37 mouse cellular contexts compared by ENCODE assay signal in genomic region chr1:88192136-88192535, GRCm38 (mm10). TPM values are rescaled to one million over a fixed set of nuclear protein-coding genes. Genes with fewer than 3 reads are reported as not detected.
"Had no signal": no experiment of that assay in that cellular context is flagged by ENCODE, and none has a peak within 500 bp of the region (broad histone marks: within the 10 kb centered on the region; RNA-seq: fewer than 3 reads in every experiment).

No protein-coding gene starts in this region.

- H3K4me1 ChIP-seq: embryonic facial prominence, embryonic 10.5 days; embryonic facial prominence, embryonic 12.5 days; embryonic facial prominence, embryonic 13.5 days; embryonic facial prominence, embryonic 15.5 days; forebrain, embryonic 10.5 days; forebrain, embryonic 12.5 days; forebrain, embryonic 13.5 days; forebrain, embryonic 15.5 days; heart, embryonic 10.5 days had no signal

- ATAC-seq: forebrain, embryonic 13.5 days; forebrain, embryonic 14.5 days; forebrain, embryonic 15.5 days; forebrain, embryonic 16.5 days; forebrain, postnatal 0 days had no signal

- H3K9ac ChIP-seq: embryonic facial prominence, embryonic 12.5 days; embryonic facial prominence, embryonic 13.5 days; embryonic facial prominence, embryonic 15.5 days; forebrain, embryonic 12.5 days; forebrain, embryonic 13.5 days; forebrain, embryonic 15.5 days; forebrain, postnatal 0 days had no signal

- H3K27me3 ChIP-seq: embryonic facial prominence, embryonic 12.5 days; embryonic facial prominence, embryonic 13.5 days; embryonic facial prominence, embryonic 15.5 days; forebrain, embryonic 12.5 days; forebrain, embryonic 13.5 days; forebrain, embryonic 15.5 days had no signal

- H3K4me3 ChIP-seq: embryonic facial prominence, embryonic 10.5 days; embryonic facial prominence, embryonic 12.5 days; embryonic facial prominence, embryonic 13.5 days; embryonic facial prominence, embryonic 15.5 days; erythroblast, embryonic 14.5 days; forebrain, embryonic 10.5 days; forebrain, embryonic 12.5 days; forebrain, embryonic 13.5 days; forebrain, embryonic 15.5 days; gastrocnemius, adult 2 months; heart, embryonic 10.5 days had no signal

- H3K9me3 ChIP-seq: embryonic facial prominence, embryonic 10.5 days; embryonic facial prominence, embryonic 12.5 days; embryonic facial prominence, embryonic 13.5 days; embryonic facial prominence, embryonic 15.5 days; forebrain, embryonic 10.5 days; forebrain, embryonic 12.5 days; forebrain, embryonic 13.5 days; forebrain, embryonic 15.5 days; heart, embryonic 10.5 days had no signal

- H3K4me2 ChIP-seq: embryonic facial prominence, embryonic 12.5 days; embryonic facial prominence, embryonic 13.5 days; embryonic facial prominence, embryonic 15.5 days; forebrain, embryonic 12.5 days; forebrain, embryonic 13.5 days; forebrain, embryonic 15.5 days had no signal

- H3K27ac ChIP-seq: embryonic facial prominence, embryonic 10.5 days; embryonic facial prominence, embryonic 12.5 days; embryonic facial prominence, embryonic 13.5 days; embryonic facial prominence, embryonic 15.5 days; forebrain, embryonic 10.5 days; forebrain, embryonic 12.5 days; forebrain, embryonic 13.5 days; forebrain, embryonic 15.5 days; gastrocnemius, adult 2 months; heart, embryonic 10.5 days had no signal

- DNase-seq: cerebellum, adult 9-10 months; cerebellum, adult 9-11 months; cerebellum, postnatal 10 days; cerebellum, postnatal 14 days; cerebellum, postnatal 25 days; cerebellum, postnatal 36 days; embryo, embryonic 11 days; forebrain, postnatal 0 days; gastrocnemius, adult 2 months; gastrocnemius, postnatal 10 days; gastrocnemius, postnatal 14 days; gastrocnemius, postnatal 25 days; gastrocnemius, postnatal 36 days; heart, adult 18-20 months had no signal

- H3K36me3 ChIP-seq: embryonic facial prominence, embryonic 10.5 days; embryonic facial prominence, embryonic 12.5 days; embryonic facial prominence, embryonic 13.5 days; embryonic facial prominence, embryonic 15.5 days; forebrain, embryonic 10.5 days; forebrain, embryonic 12.5 days; forebrain, embryonic 15.5 days; heart, embryonic 10.5 days had no signal

RNA-seq across cellular contexts. Expression of gene Ugt1a2, which starts 8.3 kb away (rescaled TPM):
- total RNA-seq: common myeloid progenitor, adult 5-6 weeks; forebrain, postnatal 0 days; gastrocnemius, adult 2 months; gastrocnemius, postnatal 14 days; gastrocnemius, postnatal 36 days; gastrocnemius, postnatal 4 days; heart, adult 18-20 months had no signal
- polyA plus RNA-seq: cortical plate, adult 2 months; embryonic facial prominence, embryonic 10.5 days; embryonic facial prominence, embryonic 11.5 days; embryonic facial prominence, embryonic 12.5 days; embryonic facial prominence, embryonic 13.5 days; embryonic facial prominence, embryonic 15.5 days; erythroblast, embryonic 14.5 days; forebrain, embryonic 11.5 days; forebrain, embryonic 12.5 days; forebrain, embryonic 13.5 days; forebrain, embryonic 14.5 days; forebrain, embryonic 15.5 days; forebrain, embryonic 16.5 days; forebrain, postnatal 0 days; frontal cortex, adult 2 months had no signal

RNA-seq across cellular contexts. Expression of gene Dnajb3, which starts 13.4 kb away (rescaled TPM):
- total RNA-seq: gastrocnemius, adult 18-20 months; gastrocnemius, adult 2 months; gastrocnemius, adult 8-10 months; gastrocnemius, postnatal 36 days; granulocyte monocyte progenitor cell, adult 5-6 weeks had no signal

RNA-seq across cellular contexts. Expression of gene Ugt1a1, which starts 19.6 kb away (rescaled TPM):
- total RNA-seq: common myeloid progenitor, adult 5-6 weeks; gastrocnemius, adult 2 months; gastrocnemius, postnatal 10 days; gastrocnemius, postnatal 36 days; heart, adult 8-10 months had no signal
- polyA plus RNA-seq: embryonic facial prominence, embryonic 10.5 days; embryonic facial prominence, embryonic 11.5 days; embryonic facial prominence, embryonic 12.5 days; embryonic facial prominence, embryonic 13.5 days; erythroblast, embryonic 14.5 days; forebrain, embryonic 11.5 days; forebrain, embryonic 12.5 days; forebrain, embryonic 13.5 days; forebrain, embryonic 14.5 days; forebrain, embryonic 15.5 days; forebrain, embryonic 16.5 days; forebrain, postnatal 0 days; heart, embryonic 10.5 days had no signal

RNA-seq across cellular contexts. Expression of gene Ugt1a5, which starts 26.3 kb away (rescaled TPM):
- total RNA-seq: forebrain, postnatal 0 days; gastrocnemius, adult 8-10 months; gastrocnemius, postnatal 25 days had no signal
- polyA plus RNA-seq: cortical plate, adult 2 months; embryonic facial prominence, embryonic 10.5 days; embryonic facial prominence, embryonic 11.5 days; embryonic facial prominence, embryonic 12.5 days; embryonic facial prominence, embryonic 13.5 days; embryonic facial prominence, embryonic 14.5 days; embryonic facial prominence, embryonic 15.5 days; erythroblast, embryonic 14.5 days; forebrain, embryonic 10.5 days; forebrain, embryonic 11.5 days; forebrain, embryonic 12.5 days; forebrain, embryonic 13.5 days; forebrain, embryonic 14.5 days; forebrain, embryonic 15.5 days; forebrain, embryonic 16.5 days; forebrain, postnatal 0 days; frontal cortex, adult 2 months; heart, embryonic 10.5 days had no signal

RNA-seq across cellular contexts. Expression of gene Mroh2a, which starts 34.6 kb away (rescaled TPM):
- total RNA-seq: forebrain, postnatal 0 days; gastrocnemius, adult 18-20 months; gastrocnemius, adult 2 months; gastrocnemius, adult 8-10 months; gastrocnemius, postnatal 14 days; gastrocnemius, postnatal 25 days; gastrocnemius, postnatal 36 days; heart, adult 18-20 months had no signal
- polyA plus RNA-seq: cortical plate, adult 2 months; erythroblast, embryonic 14.5 days had no signal
